Mouse (Mus musculus): Measurements from ENCODE around the gene Tas1r3. TPM values are rescaled to one million over a fixed set of nuclear protein-coding genes. Genes with fewer than 3 reads are reported as not detected.

The Tas1r3 gene
- 0.99 TPM for polyA plus RNA-seq (2017; shearing (Covaris generic))

GRCm38 (mm10) chr4:155863001-155863400 is at the start of gene Tas1r3:
Tas1r3 (minus strand) TSS chr4:155863362.

DNA sequence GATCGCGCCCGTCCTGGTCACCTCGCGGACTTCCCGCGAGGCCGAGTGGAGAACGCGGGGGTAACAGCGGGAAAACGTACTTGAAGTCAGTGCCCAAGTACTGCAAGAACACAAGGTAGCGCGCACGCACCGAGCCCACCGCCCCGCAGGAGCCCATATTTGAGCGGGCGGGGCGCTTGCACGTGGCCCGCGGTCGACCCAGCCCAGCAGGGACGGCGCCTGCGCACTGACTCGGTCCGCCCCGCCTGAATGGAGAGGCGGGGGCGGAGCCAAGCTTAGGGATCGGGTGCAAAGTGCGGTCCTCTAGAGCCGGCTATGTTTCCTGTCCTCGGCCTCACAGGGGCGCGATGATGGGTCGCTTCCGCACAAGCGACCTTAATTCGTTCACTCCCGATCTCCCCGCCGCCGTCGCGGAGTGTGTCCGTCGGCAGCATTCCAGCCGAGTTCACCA is 28.4 kb upstream of the Tas1r3 start, which contains the start of the genes Pusl1 and Acap3:
Pusl1 (minus strand) TSS at position 231 of the 451 bp plus-strand sequence.
Acap3 (plus strand) TSS at position 272 of the 451 bp plus-strand sequence.

DNA sequence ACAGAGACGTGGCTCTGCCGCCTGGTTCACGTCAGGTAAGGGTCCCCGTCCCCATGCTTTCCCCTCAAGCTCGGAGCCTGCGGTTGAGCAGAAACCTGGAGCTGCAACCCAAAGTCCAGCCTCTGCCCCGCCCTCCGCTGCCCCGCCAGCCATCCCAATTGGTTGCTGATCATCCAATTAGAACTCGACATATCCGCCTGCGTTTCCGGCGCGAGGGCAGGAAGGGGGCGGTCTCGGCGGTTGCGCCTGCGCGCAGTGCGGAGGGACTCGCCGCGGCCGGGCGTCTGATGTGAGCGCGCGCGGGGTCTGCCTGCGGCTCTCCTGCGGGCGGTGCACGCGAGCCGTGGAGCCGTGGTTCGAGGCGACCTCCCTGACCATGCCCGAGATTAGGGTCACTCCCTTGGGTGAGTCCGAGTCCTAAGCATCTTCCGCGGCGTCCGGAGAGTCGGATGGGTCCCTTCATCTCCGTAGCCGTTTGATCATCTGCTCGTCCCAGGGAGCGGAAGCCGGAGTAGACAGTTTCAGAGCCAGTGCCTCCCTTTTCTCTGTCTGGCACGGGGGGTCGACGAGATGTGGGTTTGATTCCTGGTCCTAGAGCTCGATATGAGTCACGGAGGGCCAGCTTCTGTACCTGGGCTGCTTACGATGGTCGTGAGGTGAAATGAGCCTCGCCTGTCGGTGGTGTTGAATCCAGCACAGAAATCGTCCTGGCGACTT is 6.3 kb upstream of the Tas1r3 start, which contains the start of the genes Cptp and Ints11:
Cptp (minus strand) TSS at position 124 of the 717 bp plus-strand sequence.
Ints11 (plus strand) TSS at position 230 of the 717 bp plus-strand sequence.

GRCm38 (mm10) chr4:155846871-155847578 is 16.1 kb downstream of the Tas1r3 start, which contains the start of gene Dvl1:
Dvl1 (plus strand) TSS chr4:155847402.

DNA sequence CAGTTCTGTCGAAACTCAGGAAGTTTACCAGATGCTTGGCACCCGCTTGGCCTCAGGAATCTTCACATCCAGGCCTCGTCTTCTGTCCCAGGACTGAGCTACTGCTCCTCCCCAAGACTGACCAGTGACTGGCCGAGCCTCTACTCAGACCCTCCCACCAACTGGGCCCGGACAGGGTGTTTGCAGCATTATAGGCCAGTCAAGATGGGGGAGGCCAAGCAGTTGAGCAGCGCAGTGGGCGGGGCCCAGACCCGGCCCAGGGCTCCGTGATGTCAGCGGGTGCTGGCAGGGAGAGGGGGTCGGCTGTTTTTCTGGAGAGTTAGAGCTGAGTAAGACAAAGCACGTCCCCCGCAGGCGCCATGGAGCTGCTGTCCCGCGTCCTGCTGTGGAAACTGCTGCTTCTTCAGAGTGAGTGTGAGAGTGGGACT is 23.7 kb downstream of the Tas1r3 start, which contains the start of gene Mxra8:
Mxra8 (plus strand) TSS at position 198 of the 428 bp plus-strand sequence.

GRCm38 (mm10) chr4:155831205-155831766 is 31.9 kb downstream of the Tas1r3 start, which contains the start of gene Aurkaip1:
Aurkaip1 (plus strand) TSS chr4:155831272.

GRCm38 (mm10) chr4:155811929-155812664 is 51.1 kb downstream of the Tas1r3 start, which contains the start of gene Ccnl2:
Ccnl2 (plus strand) TSS chr4:155812489.

Other genes with a start within 250 kb of the Tas1r3 start
- 160 TPM for gene Cdk11b, start 238.5 kb downstream of the Tas1r3 start, polyA plus RNA-seq (2017; shearing (Covaris generic))
- gene Gm10563, start 218.0 kb downstream of the Tas1r3 start, polyA plus RNA-seq (2017; shearing (Covaris generic)): not detected
- gene Mmp23, start 210.0 kb downstream of the Tas1r3 start, polyA plus RNA-seq (2017; shearing (Covaris generic)): 0.19 TPM
- gene Mib2, start 194.2 kb downstream of the Tas1r3 start, polyA plus RNA-seq (2017; shearing (Covaris generic)): 30.9 TPM
- 0.72 TPM for gene Fndc10, start 169.0 kb downstream of the Tas1r3 start, polyA plus RNA-seq (2017; shearing (Covaris generic))
- gene Ssu72, start 158.6 kb downstream of the Tas1r3 start, polyA plus RNA-seq (2017; shearing (Covaris generic)): 160 TPM
- gene Tmem240, start 128.6 kb downstream of the Tas1r3 start, polyA plus RNA-seq (2017; shearing (Covaris generic)): 0.15 TPM
- 28.3 TPM for gene Atad3a, start 102.3 kb downstream of the Tas1r3 start, polyA plus RNA-seq (2017; shearing (Covaris generic))
- gene Vwa1, start 88.7 kb downstream of the Tas1r3 start, polyA plus RNA-seq (2017; shearing (Covaris generic)): 0.10 TPM
- not detected for gene Tmem88b, start 77.5 kb downstream of the Tas1r3 start, polyA plus RNA-seq (2017; shearing (Covaris generic))
- not detected for gene Ankrd65, start 72.9 kb downstream of the Tas1r3 start, polyA plus RNA-seq (2017; shearing (Covaris generic))
- gene Mrpl20, start 60.5 kb downstream of the Tas1r3 start, polyA plus RNA-seq (2017; shearing (Covaris generic)): 151 TPM
- gene Ccnl2, start 50.9 kb downstream of the Tas1r3 start, polyA plus RNA-seq (2017; shearing (Covaris generic)): 114 TPM
- 211 TPM for gene Aurkaip1, start 32.1 kb downstream of the Tas1r3 start, polyA plus RNA-seq (2017; shearing (Covaris generic))
- gene Mxra8, start 23.7 kb downstream of the Tas1r3 start, polyA plus RNA-seq (2017; shearing (Covaris generic)): 4.8 TPM
- gene Dvl1, start 16.0 kb downstream of the Tas1r3 start, polyA plus RNA-seq (2017; shearing (Covaris generic)): 3.0 TPM
- gene Cptp, start 6.1 kb upstream of the Tas1r3 start, polyA plus RNA-seq (2017; shearing (Covaris generic)): 23.9 TPM
- 75.8 TPM for gene Ints11, start 6.2 kb upstream of the Tas1r3 start, polyA plus RNA-seq (2017; shearing (Covaris generic))
- 35.9 TPM for gene Pusl1, start 28.4 kb upstream of the Tas1r3 start, polyA plus RNA-seq (2017; shearing (Covaris generic))
- 5.7 TPM for gene Acap3, start 28.5 kb upstream of the Tas1r3 start, polyA plus RNA-seq (2017; shearing (Covaris generic))
- 12.6 TPM for gene Ube2j2, start 80.5 kb upstream of the Tas1r3 start, polyA plus RNA-seq (2017; shearing (Covaris generic))
- 11.2 TPM for gene C1qtnf12, start 99.0 kb upstream of the Tas1r3 start, polyA plus RNA-seq (2017; shearing (Covaris generic))
- 0.98 TPM for gene B3galt6, start 129.3 kb upstream of the Tas1r3 start, polyA plus RNA-seq (2017; shearing (Covaris generic))
- 590 TPM for gene Sdf4, start 129.5 kb upstream of the Tas1r3 start, polyA plus RNA-seq (2017; shearing (Covaris generic))
- 948 TPM for gene Tnfrsf4, start 150.5 kb upstream of the Tas1r3 start, polyA plus RNA-seq (2017; shearing (Covaris generic))
- 768 TPM for gene Tnfrsf18, start 162.8 kb upstream of the Tas1r3 start, polyA plus RNA-seq (2017; shearing (Covaris generic))
- 0.35 TPM for gene Ttll10, start 196.1 kb upstream of the Tas1r3 start, polyA plus RNA-seq (2017; shearing (Covaris generic))
- 40.7 TPM for gene 9430015G10Rik, start 246.6 kb upstream of the Tas1r3 start, polyA plus RNA-seq (2017; shearing (Covaris generic))